Mouse (Mus musculus) liver, embryonic 14.5 days (tissue): ENCODE measurements at regions not wholly inside any gene's neighbourhood (a gene's known extent, or its start where the extent isn't known, plus 50 kb on each side); places are given as distances from the start of the nearest gene placed in this dataset.

Source experiments
- CTCF ChIP-seq: IDR thresholded peaks from 2 replicates; pipeline ENCODE4 v1.5.1; 2016; ENCODE audit warnings: antibody characterized with exemption, low read depth, control low read depth
- EP300 ChIP-seq: IDR thresholded peaks from 2 replicates; pipeline ENCODE4 v1.6.1; 2016; ENCODE audit warnings: antibody characterized with exemption, low read depth

DNA sequence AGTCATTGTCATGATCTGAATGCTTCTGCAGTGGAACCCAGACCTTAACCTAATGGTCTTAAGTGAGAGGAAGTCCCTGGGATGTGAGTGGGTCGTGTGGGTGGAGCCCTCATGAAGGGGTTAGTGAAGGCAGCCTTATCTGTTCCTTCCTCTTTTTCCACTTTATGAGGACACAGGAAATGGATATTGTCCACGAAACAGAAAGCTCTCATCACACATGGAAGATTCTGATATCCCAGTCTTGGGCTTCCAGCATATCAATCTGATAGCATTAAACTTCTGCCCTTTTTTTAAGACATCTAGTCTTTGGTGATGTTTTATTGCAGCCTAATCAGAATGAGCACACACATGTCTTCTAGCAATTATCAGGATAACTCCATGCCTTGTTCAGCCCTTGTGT, 164.0 kb downstream of the Mex3b start:
- TF ChIP-seq CTCF (no peak), EP300 (no peak)
